ENCODE assay signal across 8 mouse cellular contexts in the genomic region with DNA sequence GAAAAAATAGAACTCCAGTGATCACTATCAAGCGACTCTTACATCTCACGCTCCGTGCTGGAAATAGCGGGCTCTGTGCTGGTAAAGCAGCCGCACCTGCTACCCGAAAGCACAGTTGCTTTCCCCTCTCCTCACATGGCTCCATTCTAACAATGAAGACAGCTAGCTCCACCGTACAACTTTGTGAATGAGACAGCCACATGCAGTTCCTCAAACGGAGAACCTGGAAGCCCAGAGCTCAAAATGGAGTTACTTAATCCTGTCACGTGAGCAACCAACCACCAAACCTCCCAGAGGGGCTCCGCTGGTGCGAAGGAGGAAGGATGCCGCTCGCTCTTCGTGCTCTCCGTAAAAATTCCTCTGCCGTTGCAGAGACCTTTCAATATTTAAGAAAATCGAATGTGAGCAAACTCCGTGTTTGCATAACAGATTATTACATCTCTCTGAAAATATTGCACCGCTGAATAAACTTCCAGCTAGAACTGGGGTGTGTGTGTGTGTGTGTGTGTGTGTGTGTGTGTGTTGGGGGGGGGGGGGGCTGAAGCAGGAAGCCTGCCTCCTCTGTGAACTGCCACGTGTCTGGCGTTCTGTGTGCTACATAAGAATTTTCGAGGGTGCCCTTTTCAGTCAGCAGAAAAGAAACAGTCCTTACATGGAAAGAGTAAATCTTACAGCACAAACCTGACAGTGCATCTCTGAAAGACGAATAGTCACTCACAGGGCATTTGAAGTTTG.
DNase-seq lines count a peak whose midpoint lies in the region; ATAC-seq lines count a peak whose summit lies in the region.

No protein-coding gene starts in this region.

- WGBS in neural tube, embryonic 12.5 days: 75% methylated on average over 23 of the region's 23 CpGs

- DNase-seq in neural tube, embryonic 10.5 days (ENCODE audit: extremely low spot score, low spot score): no peak
- peak; percentile 34 for DNase-seq in telencephalon, adult 2 months (ENCODE audit: low read depth, low spot score)
- no peak for DNase-seq in natural killer cell, adult 2 months (ENCODE audit: low spot score in 2 of 2)
- DNase-seq in urinary bladder, postnatal 4 days (ENCODE audit: low spot score in 2 of 2): no peak

- H3K4me1 ChIP-seq in neural tube, embryonic 12.5 days: peaks cover 4% of the 10 kb centered on the region; the same call in 1 of the 2 replicates

- H3K36me3 ChIP-seq in neural tube, embryonic 12.5 days: no peaks in the 10 kb centered on the region

- no peak for ATAC-seq in neural tube, embryonic 12.5 days (ENCODE audit: low FRiP score, low read depth)
- ATAC-seq in granulocyte monocyte progenitor cell, adult 5-6 weeks (replicated peaks; ENCODE audit: poor library complexity, severe bottlenecking): peak; percentile 30; the same call in 1 of the 2 replicates
- peak; percentile 50; the same call in 1 of the 2 replicates for ATAC-seq in megakaryocyte progenitor cell, adult 5-6 weeks (replicated peaks; ENCODE audit: poor library complexity)
- ATAC-seq in inflammation-experienced regulatory T-cells, adult 6 months: no peak

- no peak overlapping the region for H3K27ac ChIP-seq in neural tube, embryonic 12.5 days

- H3K4me3 ChIP-seq in neural tube, embryonic 12.5 days: no peak overlapping the region

- no peaks in the 10 kb centered on the region for H3K9me3 ChIP-seq in neural tube, embryonic 12.5 days

- H3K27me3 ChIP-seq in neural tube, embryonic 12.5 days (replicated peaks): no peaks in the 10 kb centered on the region

- H3K4me2 ChIP-seq in neural tube, embryonic 12.5 days (replicated peaks): peak overlapping the region; percentile 20

- H3K9ac ChIP-seq in neural tube, embryonic 12.5 days: no peak overlapping the region

Comparison
In these comparisons a context has a peak if more than half of its experiments do, and no peak if none do; other contexts are left out.
1. ATAC-seq: peak in granulocyte monocyte progenitor cell, adult 5-6 weeks (single experiment) and megakaryocyte progenitor cell, adult 5-6 weeks (single experiment); none in neural tube, embryonic 12.5 days (single experiment) and inflammation-experienced regulatory T-cells, adult 6 months (single experiment).